Mouse (Mus musculus) ES-Bruce4 (cell line): Measurements from ENCODE around the gene Ttll6.

Experiments used
- CTCF ChIP-seq: IDR thresholded peaks from one replicate; pipeline ENCODE4 v1.8.1; 2011; ENCODE audit warnings: low read depth, low read length
- POLR2A ChIP-seq: IDR thresholded peaks from one replicate; pipeline ENCODE4 v1.8.1; 2011; ENCODE audit warnings: low read length; ENCODE audit not compliant: insufficient read depth

- TF ChIP-seq CTCF (no peak), POLR2A (no peak)
Observed at GRCm38 (mm10) chr11:96171601-96172000, 38.0 kb downstream of the Ttll6 start.
